Mouse (Mus musculus) liver, postnatal 0 days (tissue): ENCODE measurements around the gene Als2cr12. TPM values are rescaled to one million over a fixed set of nuclear protein-coding genes. Genes with fewer than 3 reads are reported as not detected.

Experiments
- ATAC-seq: fragments of 200-750 bp; cut with Nextera tagmentation; 2 replicates; pipeline ENCODE4 v1.8.0; 2017; ENCODE audit warnings: mild to moderate bottlenecking, moderate library complexity
- DNase-seq: peaks from one replicate; pipeline ENCODE4 v3.0.0-alpha.2; 2016
- H3K27ac ChIP-seq: fragments of 300-500 bp; sonication (generic); 2 replicates; pipeline ENCODE4 v1.5.1; 2014; ENCODE audit warnings: antibody characterized with exemption, moderate library complexity, mild to moderate bottlenecking, low read depth
- H3K27me3 ChIP-seq: fragments of 300-500 bp; sonication (generic); 2 replicates; pipeline ENCODE4 v1.6.1; 2014; ENCODE audit warnings: low read length, control low read depth, mixed read lengths; ENCODE audit not compliant: insufficient read depth
- H3K36me3 ChIP-seq: fragments of 300-500 bp; sonication (generic); replicated peaks from 2 replicates; pipeline ENCODE4 v1.6.1; 2014; ENCODE audit warnings: mild to moderate bottlenecking, control low read depth, low read length, moderate library complexity, mixed read lengths; ENCODE audit not compliant: insufficient read depth
- H3K4me1 ChIP-seq: fragments of 300-500 bp; sonication (generic); 2 replicates; pipeline ENCODE4 v1.6.1; 2014; ENCODE audit warnings: antibody characterized with exemption, mild to moderate bottlenecking, control low read depth; ENCODE audit not compliant: insufficient read depth
- H3K4me2 ChIP-seq: fragments of 300-500 bp; sonication (generic); 2 replicates; pipeline ENCODE4 v1.6.1; 2014; ENCODE audit warnings: low read depth, mild to moderate bottlenecking, low read length, moderate library complexity, mixed read lengths
- H3K4me3 ChIP-seq: fragments of 300-500 bp; sonication (generic); 2 replicates; pipeline ENCODE4 v1.5.1; 2014; ENCODE audit warnings: low read depth, low read length
- H3K9ac ChIP-seq: fragments of 300-500 bp; sonication (generic); replicated peaks from 2 replicates; pipeline ENCODE4 v1.6.1; 2014; ENCODE audit warnings: mild to moderate bottlenecking, moderate library complexity
- H3K9me3 ChIP-seq: fragments of 300-500 bp; sonication (generic); 2 replicates; pipeline ENCODE4 v1.6.1; 2016; ENCODE audit warnings: mild to moderate bottlenecking, control low read depth, low read length, mixed read lengths
- CTCF ChIP-seq: sonication (generic); IDR thresholded peaks from 2 replicates; pipeline ENCODE4 v1.5.1; 2016; ENCODE audit warnings: antibody characterized with exemption, low read depth
- EP300 ChIP-seq: IDR thresholded peaks from 2 replicates; pipeline ENCODE4 v1.6.1; 2016; ENCODE audit warnings: antibody characterized with exemption, low read depth, mild to moderate bottlenecking
- WGBS: fragments of 180-500 bp; shearing (Covaris S2); extraction: QIAGEN DNeasy Blood & Tissue Kit; methylation state at CpG from one replicate; pipeline ENCODE4 v1.1.7; 2014; ENCODE audit not compliant: insufficient replicate concordance; 5-methylcytosine and 5-hydroxymethylcytosine counted together
- polyA plus RNA-seq: library from polyadenylated mRNA; unstranded; fragments of >200 nt; fragmentation: Nextera tagmentation; extraction: Ambion mirVana; gene quantifications from 2 replicates; pipeline ENCODE4 v1.2.1, GENCODE M21; 2015

Gene Als2cr12
- polyA plus RNA-seq, 1 experiment from 2014 or later = not detected

DNA sequence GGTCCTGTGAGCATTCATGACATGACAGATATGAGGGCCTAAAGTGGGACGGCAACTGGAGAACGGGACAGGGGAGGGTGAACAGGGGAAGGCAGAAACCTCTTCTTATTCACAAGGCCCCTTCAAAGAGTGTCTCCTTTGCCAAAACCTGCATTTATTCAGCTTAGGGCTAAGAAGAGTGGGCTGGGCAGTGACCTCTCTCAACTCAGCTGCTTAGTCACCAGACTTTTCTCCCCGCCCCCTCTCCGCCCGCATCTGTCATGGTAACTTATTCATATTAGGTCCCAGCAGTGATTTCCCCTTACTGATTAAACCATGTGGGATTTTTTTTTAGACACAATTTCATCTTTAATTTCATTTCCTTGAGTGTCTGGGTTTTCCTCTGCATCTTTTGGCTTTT, 30.0 kb upstream of the Als2cr12 start:
- no peak for ATAC-seq
- whole genome bisulfite sequencing = 65% methylated on average over 5 of the region's 5 CpGs
- Histone ChIP-seq H3K36me3 (peaks cover 35% of the 10 kb centered on the region), H3K4me3 (no peak overlapping the region), H3K9ac (no peak overlapping the region), H3K9me3 (no peaks in the 10 kb centered on the region), H3K27ac (0 out of 2 replicates have a peak overlapping the region, but pooled peaks have one; percentile 14), H3K4me1 (peaks cover 13% of the 10 kb centered on the region), H3K4me2 (no peak overlapping the region), H3K27me3 (no peaks in the 10 kb centered on the region)
- DNase-seq = no peak
- TF ChIP-seq EP300 = no peak
- no peak for TF ChIP-seq CTCF

DNA sequence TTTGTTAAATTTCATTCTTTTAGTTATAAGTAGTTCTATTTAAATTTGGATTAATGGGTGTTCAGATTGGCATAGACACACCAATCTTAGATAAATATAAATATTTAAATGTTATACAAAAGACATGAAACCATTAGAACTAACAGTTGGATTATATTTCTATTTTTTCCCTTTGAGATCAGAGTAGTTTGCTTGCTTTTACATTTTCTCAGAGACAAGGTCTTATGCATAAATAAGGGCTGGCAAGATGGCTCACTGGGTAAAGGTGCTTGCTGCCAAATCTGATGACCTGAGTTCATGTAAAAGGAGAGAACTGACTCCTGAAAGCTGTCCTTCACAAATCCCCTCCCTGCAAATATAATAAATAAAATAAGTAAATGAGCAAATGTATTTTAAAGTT, 29.3 kb upstream of the Als2cr12 start:
- H3K4me2 ChIP-seq = no peak overlapping the region
- peaks cover 33% of the 10 kb centered on the region for H3K36me3 ChIP-seq
- H3K27ac ChIP-seq = no peak overlapping the region
- ATAC-seq (no peak), DNase-seq (no peak)
- H3K27me3 ChIP-seq = no peaks in the 10 kb centered on the region
- peaks cover 19% of the 10 kb centered on the region for H3K4me1 ChIP-seq
- H3K9me3 ChIP-seq = no peaks in the 10 kb centered on the region
- no peak overlapping the region for H3K4me3 ChIP-seq
- TF ChIP-seq CTCF (no peak), EP300 (no peak)
- H3K9ac ChIP-seq = no peak overlapping the region

DNA sequence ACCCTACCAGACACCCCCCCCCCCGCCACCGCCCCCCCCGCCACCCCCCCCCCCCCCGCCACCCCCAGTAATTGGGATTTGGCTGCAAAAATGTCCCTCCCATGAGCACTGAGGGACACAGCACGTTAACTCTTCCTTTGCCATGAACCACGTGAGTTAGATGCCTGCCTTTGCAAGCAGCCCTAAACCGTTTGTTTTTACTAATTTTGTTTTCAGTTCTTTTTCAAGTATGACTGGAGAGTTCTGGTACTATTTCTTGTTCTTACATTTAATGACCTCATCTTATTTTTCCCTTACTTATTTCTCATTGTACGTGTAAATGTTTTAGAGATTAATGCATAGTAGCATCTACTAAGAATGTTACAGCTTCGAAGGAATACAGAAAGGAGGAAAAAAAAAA, 28.7 kb upstream of the Als2cr12 start:
- H3K27ac ChIP-seq = no peak overlapping the region
- H3K4me1 ChIP-seq = peaks cover 25% of the 10 kb centered on the region
- DNase-seq (no peak), ATAC-seq (no peak)
- peaks cover 33% of the 10 kb centered on the region for H3K36me3 ChIP-seq
- H3K9me3 ChIP-seq = no peaks in the 10 kb centered on the region
- TF ChIP-seq CTCF = no peak
- TF ChIP-seq EP300 = no peak
- H3K9ac ChIP-seq = no peak overlapping the region
- WGBS = 54% methylated on average over 7 of the region's 9 CpGs
- H3K4me2 ChIP-seq = no peak overlapping the region
- no peaks in the 10 kb centered on the region for H3K27me3 ChIP-seq
- no peak overlapping the region for H3K4me3 ChIP-seq

DNA sequence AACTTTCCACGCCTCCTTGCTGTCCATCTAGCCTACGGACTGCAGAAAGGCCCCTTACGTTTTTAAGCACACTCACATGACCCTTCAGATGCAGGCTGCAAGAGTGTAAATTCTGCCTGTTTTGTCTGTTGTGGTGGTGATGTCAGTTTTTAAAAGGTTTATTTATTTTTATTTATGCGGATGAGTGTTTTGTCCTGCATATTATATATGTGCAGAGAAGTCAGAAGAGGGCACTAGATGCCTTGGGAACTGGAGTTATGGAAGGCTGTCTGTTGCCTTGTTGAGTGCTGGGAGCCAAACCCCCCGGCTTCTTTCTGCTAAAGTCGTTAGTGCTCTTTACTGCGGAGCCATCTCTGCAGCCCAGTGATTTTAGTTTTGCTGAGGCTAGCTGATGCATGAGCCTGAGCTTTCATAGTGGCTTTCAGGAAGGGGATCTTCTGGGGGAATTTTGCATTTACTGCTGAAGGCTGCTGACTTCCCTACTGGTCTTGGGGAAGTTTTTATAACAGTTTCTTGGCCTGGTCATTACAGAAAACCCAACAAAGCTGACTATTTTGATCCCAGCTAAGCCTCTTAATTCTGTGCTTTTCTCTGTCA, 28.1 kb upstream of the Als2cr12 start:
- no peak overlapping the region for H3K9ac ChIP-seq
- no peaks in the 10 kb centered on the region for H3K27me3 ChIP-seq
- ATAC-seq (no peak), DNase-seq (no peak)
- no peak overlapping the region for H3K4me2 ChIP-seq
- no peaks in the 10 kb centered on the region for H3K9me3 ChIP-seq
- no peak for TF ChIP-seq CTCF
- no peak for TF ChIP-seq EP300
- H3K36me3 ChIP-seq = peaks cover 33% of the 10 kb centered on the region
- H3K4me1 ChIP-seq = peaks cover 30% of the 10 kb centered on the region
- H3K27ac ChIP-seq = no peak overlapping the region
- H3K4me3 ChIP-seq = no peak overlapping the region
- WGBS = 63% methylated on average over 7 of the region's 7 CpGs

DNA sequence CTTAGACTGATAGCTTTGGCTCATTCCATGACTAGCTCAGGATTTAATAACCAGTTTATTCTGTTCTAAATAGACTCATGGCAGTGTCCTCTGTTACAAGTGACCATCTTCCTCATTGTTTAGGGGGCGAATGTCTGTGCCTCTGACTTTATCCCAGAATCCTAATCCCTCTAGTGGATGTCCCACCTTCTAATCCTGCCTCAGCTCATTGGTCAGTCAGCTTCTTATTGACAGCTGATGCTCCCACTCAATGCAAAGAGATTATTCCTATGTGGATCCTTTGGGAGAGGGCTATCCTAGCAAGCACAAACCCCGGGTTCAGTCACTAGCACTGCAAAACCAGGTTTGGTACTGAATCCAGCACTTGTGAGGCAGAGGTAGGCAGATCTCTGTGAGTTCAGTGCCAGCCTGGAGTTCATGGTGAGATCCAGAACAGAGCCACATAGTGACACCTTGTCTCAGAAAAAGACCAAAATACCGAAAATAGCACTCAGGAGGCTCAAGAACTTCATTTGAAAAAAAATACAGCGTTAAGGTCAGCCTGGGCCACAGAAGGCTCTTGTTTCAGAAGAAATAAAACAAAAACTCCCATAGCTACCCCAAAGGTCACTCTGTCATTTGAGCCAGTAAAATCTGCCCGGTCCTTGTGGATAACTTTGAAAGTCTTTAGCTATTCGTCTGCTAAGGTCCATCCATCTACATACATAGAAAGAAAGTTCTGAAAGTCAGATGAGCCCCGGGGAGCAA, 27.4 kb upstream of the Als2cr12 start:
- Histone ChIP-seq H3K9me3 (no peaks in the 10 kb centered on the region), H3K36me3 (peaks cover 33% of the 10 kb centered on the region), H3K9ac (no peak overlapping the region), H3K27me3 (no peaks in the 10 kb centered on the region), H3K4me3 (no peak overlapping the region), H3K4me1 (peaks cover 35% of the 10 kb centered on the region), H3K4me2 (no peak overlapping the region), H3K27ac (no peak overlapping the region)
- TF ChIP-seq EP300 = no peak
- TF ChIP-seq CTCF = no peak
- WGBS = 72% methylated on average over 7 of the region's 7 CpGs
- DNase-seq (no peak), ATAC-seq (no peak)

DNA sequence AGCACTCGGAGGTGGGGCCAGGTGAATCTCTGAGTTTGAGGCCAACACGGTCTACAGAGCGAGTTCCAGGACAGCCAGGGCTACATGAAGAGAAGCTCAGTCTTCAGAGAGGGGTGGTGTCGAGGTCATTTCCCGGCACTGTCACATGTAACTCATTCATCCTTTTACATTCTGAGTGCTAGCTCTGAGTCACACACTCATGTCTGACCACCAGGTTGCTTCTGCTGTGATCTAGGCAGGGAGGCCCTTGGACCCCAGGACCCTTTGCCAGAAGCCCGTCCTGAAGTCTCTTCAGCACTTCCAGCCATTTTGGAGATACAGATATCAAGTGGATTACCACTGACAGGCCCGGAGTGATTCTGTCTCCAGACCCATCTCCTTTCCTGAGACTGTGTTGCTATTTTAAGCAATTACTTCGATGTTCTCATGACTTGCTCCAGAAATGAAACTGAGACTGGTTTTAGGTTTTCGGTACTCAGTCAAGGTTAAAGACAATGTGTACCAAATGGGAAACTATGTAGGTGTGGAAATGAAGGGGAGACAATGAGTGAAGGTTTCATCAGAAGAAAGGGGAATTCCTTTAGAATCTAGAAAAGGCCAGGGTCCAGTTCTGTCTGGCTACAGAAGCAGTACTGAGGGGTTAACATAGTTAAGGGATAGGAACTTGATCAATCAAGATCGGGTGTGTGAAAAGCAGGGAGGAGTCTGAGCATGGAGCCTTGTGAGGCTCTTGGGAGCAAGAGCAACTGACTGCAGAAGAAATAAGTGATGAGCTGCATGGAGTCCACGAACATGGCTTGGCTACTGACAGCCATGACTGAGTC, 26.5 kb upstream of the Als2cr12 start:
- peak overlapping the region; percentile 48 for H3K27ac ChIP-seq
- H3K9me3 ChIP-seq = no peaks in the 10 kb centered on the region
- H3K4me3 ChIP-seq = no peak overlapping the region
- H3K4me1 ChIP-seq = peaks cover 40% of the 10 kb centered on the region
- no peak overlapping the region for H3K9ac ChIP-seq
- H3K4me2 ChIP-seq = no peak overlapping the region
- peaks cover 30% of the 10 kb centered on the region for H3K36me3 ChIP-seq
- no peaks in the 10 kb centered on the region for H3K27me3 ChIP-seq
- no peak for ATAC-seq
- DNase-seq = no peak
- 73% methylated on average over 11 of the region's 11 CpGs for WGBS
- TF ChIP-seq EP300 (no peak), CTCF (no peak)
